Mouse (Mus musculus) lung, postnatal 25 days (tissue): ENCODE measurements at regions not wholly inside any gene's neighbourhood (a gene's known extent, or its start where the extent isn't known, plus 50 kb on each side); places are given as distances from the start of the nearest gene placed in this dataset.

Experiments used
- DNase-seq: peaks from one replicate; pipeline ENCODE4 v3.0.0; 2022; ENCODE audit warnings: low spot score

- DNase-seq = no peak
Measured at GRCm38 (mm10) chr3:34764559-34764958, 114.4 kb downstream of the Sox2 start.

GRCm38 (mm10) chr3:34765151-34765550, 114.9 kb downstream of the Sox2 start:
- no peak for DNase-seq

GRCm38 (mm10) chr3:34769818-34770217, 119.6 kb downstream of the Sox2 start:
- no peak for DNase-seq

- DNase-seq = no peak
Measured at GRCm38 (mm10) chr3:34770271-34770670, 120.1 kb downstream of the Sox2 start.

GRCm38 (mm10) chr3:34772035-34772434, 121.8 kb downstream of the Sox2 start:
- no peak for DNase-seq

GRCm38 (mm10) chr3:34773678-34774425, 123.6 kb downstream of the Sox2 start:
- DNase-seq = no peak

GRCm38 (mm10) chr3:34781770-34782169, 131.6 kb downstream of the Sox2 start:
- no peak for DNase-seq

GRCm38 (mm10) chr3:34783398-34783797, 133.2 kb downstream of the Sox2 start:
- no peak for DNase-seq

- DNase-seq = no peak
Measured at GRCm38 (mm10) chr3:34787211-34787610, 137.0 kb downstream of the Sox2 start.

GRCm38 (mm10) chr3:34795103-34795983, 145.1 kb downstream of the Sox2 start:
- DNase-seq = peak; percentile 2

- DNase-seq = no peak
Measured at GRCm38 (mm10) chr3:34795984-34796266, 145.7 kb downstream of the Sox2 start.

- no peak for DNase-seq
Measured at GRCm38 (mm10) chr3:34808833-34809232, 158.6 kb downstream of the Sox2 start.

GRCm38 (mm10) chr3:34811753-34812152, 161.5 kb downstream of the Sox2 start:
- DNase-seq = no peak

GRCm38 (mm10) chr3:34813046-34813625, 162.9 kb downstream of the Sox2 start:
- DNase-seq = no peak

- no peak for DNase-seq
Measured at GRCm38 (mm10) chr3:34825036-34825435, 174.8 kb downstream of the Sox2 start.

GRCm38 (mm10) chr3:34826396-34826795, 176.2 kb downstream of the Sox2 start:
- DNase-seq = no peak

GRCm38 (mm10) chr3:34828453-34829206, 178.4 kb downstream of the Sox2 start:
- no peak for DNase-seq

- DNase-seq = no peak
Measured at GRCm38 (mm10) chr3:34836741-34837267, 186.6 kb downstream of the Sox2 start.

- DNase-seq = no peak
Measured at GRCm38 (mm10) chr3:34837644-34838332, 187.6 kb downstream of the Sox2 start.

- DNase-seq = no peak
Measured at GRCm38 (mm10) chr3:34860877-34861649, 210.9 kb downstream of the Sox2 start.
